Mouse (Mus musculus): ENCODE results near the gene Rnf11. TPM values are rescaled to one million over a fixed set of nuclear protein-coding genes. Genes with fewer than 3 reads are reported as not detected.

The Rnf11 gene
- polyA plus RNA-seq, 1 experiment from 2014 or later, result 68.5 TPM

- Histone ChIP-seq H3K36me3 (ENCODE audit: control insufficient read depth, insufficient read depth, low read length) (no peaks in the 10 kb centered on the region), H3K9me3 (replicated peaks; ENCODE audit: control insufficient read depth, low read length, poor library complexity, severe bottlenecking) (no peaks in the 10 kb centered on the region), H3K4me2 (ENCODE audit: low read length) (no peak overlapping the region), H3K4me1 (ENCODE audit: control insufficient read depth, insufficient read depth, low read length) (no peaks in the 10 kb centered on the region), H3K9ac (ENCODE audit: low read depth, low read length) (no peak overlapping the region), H3K27ac (ENCODE audit: low read length) (no peak overlapping the region), H3K27me3 (ENCODE audit: control insufficient read depth, insufficient read depth, low read depth, low read length) (no peaks in the 10 kb centered on the region), H3K4me3 (ENCODE audit: low read depth, low read length) (no peak overlapping the region)
- 74% methylated on average over 3 of the region's 3 CpGs for WGBS
- ATAC-seq, result no peak
These were observed 23.9 kb downstream of the Rnf11 start for GRCm38 (mm10) chr4:109460421-109461179.

DNA sequence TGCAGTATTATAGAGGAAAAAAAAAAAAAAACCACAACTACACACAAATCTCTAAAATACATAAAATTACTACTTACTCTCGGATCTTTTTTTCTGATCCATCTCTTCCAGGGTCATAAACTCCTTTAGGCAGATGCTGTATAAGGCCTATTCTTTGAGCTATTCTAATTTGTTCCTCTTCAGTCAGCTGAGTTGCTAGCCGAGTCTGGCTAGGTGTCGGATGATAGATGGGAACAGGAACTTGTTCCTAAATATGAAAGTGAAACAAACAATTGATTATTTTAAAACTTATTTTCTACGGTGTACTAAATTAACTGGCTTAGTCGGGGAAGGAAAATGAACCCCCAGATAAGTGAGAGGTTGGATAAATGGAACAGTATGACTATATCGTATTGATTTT, 27.7 kb downstream of the Rnf11 start:
- Histone ChIP-seq H3K9ac (ENCODE audit: low read depth, low read length) (no peak overlapping the region), H3K27me3 (ENCODE audit: control insufficient read depth, insufficient read depth, low read depth, low read length) (no peaks in the 10 kb centered on the region), H3K9me3 (replicated peaks; ENCODE audit: control insufficient read depth, low read length, poor library complexity, severe bottlenecking) (no peaks in the 10 kb centered on the region), H3K4me2 (ENCODE audit: low read length) (no peak overlapping the region), H3K4me3 (ENCODE audit: low read depth, low read length) (no peak overlapping the region), H3K27ac (ENCODE audit: low read length) (no peak overlapping the region), H3K36me3 (ENCODE audit: control insufficient read depth, insufficient read depth, low read length) (peaks cover 10% of the 10 kb centered on the region; the same call in 1 of the 2 replicates), H3K4me1 (ENCODE audit: control insufficient read depth, insufficient read depth, low read length) (no peaks in the 10 kb centered on the region)
- ATAC-seq, result no peak
- WGBS, result 90% methylated on average over 6 of the region's 6 CpGs

GRCm38 (mm10) chr4:109448531-109448930, 36.0 kb downstream of the Rnf11 start:
- Histone ChIP-seq H3K4me3 (ENCODE audit: low read depth, low read length) (no peak overlapping the region), H3K27ac (ENCODE audit: low read length) (no peak overlapping the region), H3K4me1 (ENCODE audit: control insufficient read depth, insufficient read depth, low read length) (no peaks in the 10 kb centered on the region), H3K36me3 (ENCODE audit: control insufficient read depth, insufficient read depth, low read length) (peaks cover 3% of the 10 kb centered on the region; the same call in 1 of the 2 replicates), H3K27me3 (ENCODE audit: control insufficient read depth, insufficient read depth, low read depth, low read length) (no peaks in the 10 kb centered on the region), H3K4me2 (ENCODE audit: low read length) (no peak overlapping the region), H3K9me3 (replicated peaks; ENCODE audit: control insufficient read depth, low read length, poor library complexity, severe bottlenecking) (no peaks in the 10 kb centered on the region), H3K9ac (ENCODE audit: low read depth, low read length) (no peak overlapping the region)
- no peak for ATAC-seq
- WGBS, result 98% methylated on average over 2 of the region's 2 CpGs

DNA sequence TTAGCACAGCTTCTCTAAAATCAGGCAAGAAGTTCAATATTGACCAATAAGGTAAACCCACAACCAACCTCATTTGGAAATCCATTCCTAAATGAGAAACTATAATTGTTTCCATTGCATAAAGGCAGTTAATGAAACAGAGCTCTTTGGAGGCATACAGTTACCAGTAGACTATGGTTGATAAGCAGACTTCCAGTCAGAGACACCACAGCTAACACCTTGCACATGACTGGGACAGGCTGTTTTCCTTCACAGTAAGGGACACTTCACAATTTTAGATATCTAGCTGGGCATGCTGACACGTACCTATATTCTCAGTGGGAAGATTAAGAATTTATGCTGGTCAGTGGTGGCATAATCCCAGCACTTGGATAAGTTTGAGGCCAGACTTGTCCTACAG, 38.6 kb downstream of the Rnf11 start:
- H3K4me3 ChIP-seq (ENCODE audit: low read depth, low read length), result no peak overlapping the region
- no peaks in the 10 kb centered on the region for H3K36me3 ChIP-seq (ENCODE audit: control insufficient read depth, insufficient read depth, low read length)
- 81% methylated on average over 1 of the region's 1 CpGs for WGBS
- ATAC-seq, result no peak
- H3K27ac ChIP-seq (ENCODE audit: low read length), result no peak overlapping the region
- H3K9ac ChIP-seq (ENCODE audit: low read depth, low read length), result no peak overlapping the region
- no peaks in the 10 kb centered on the region for H3K4me1 ChIP-seq (ENCODE audit: control insufficient read depth, insufficient read depth, low read length)
- no peaks in the 10 kb centered on the region for H3K9me3 ChIP-seq (replicated peaks; ENCODE audit: control insufficient read depth, low read length, poor library complexity, severe bottlenecking)
- no peak overlapping the region for H3K4me2 ChIP-seq (ENCODE audit: low read length)
- H3K27me3 ChIP-seq (ENCODE audit: control insufficient read depth, insufficient read depth, low read depth, low read length), result no peaks in the 10 kb centered on the region

- Histone ChIP-seq H3K4me3 (ENCODE audit: low read depth, low read length) (no peak overlapping the region), H3K27me3 (ENCODE audit: control insufficient read depth, insufficient read depth, low read depth, low read length) (no peaks in the 10 kb centered on the region), H3K9ac (ENCODE audit: low read depth, low read length) (no peak overlapping the region), H3K9me3 (replicated peaks; ENCODE audit: control insufficient read depth, low read length, poor library complexity, severe bottlenecking) (no peaks in the 10 kb centered on the region), H3K36me3 (ENCODE audit: control insufficient read depth, insufficient read depth, low read length) (no peaks in the 10 kb centered on the region), H3K27ac (ENCODE audit: low read length) (no peak overlapping the region), H3K4me2 (ENCODE audit: low read length) (no peak overlapping the region), H3K4me1 (ENCODE audit: control insufficient read depth, insufficient read depth, low read length) (no peaks in the 10 kb centered on the region)
- 85% methylated on average over 2 of the region's 2 CpGs for WGBS
- no peak for ATAC-seq
These were observed 39.1 kb downstream of the Rnf11 start for GRCm38 (mm10) chr4:109445397-109445796.

DNA sequence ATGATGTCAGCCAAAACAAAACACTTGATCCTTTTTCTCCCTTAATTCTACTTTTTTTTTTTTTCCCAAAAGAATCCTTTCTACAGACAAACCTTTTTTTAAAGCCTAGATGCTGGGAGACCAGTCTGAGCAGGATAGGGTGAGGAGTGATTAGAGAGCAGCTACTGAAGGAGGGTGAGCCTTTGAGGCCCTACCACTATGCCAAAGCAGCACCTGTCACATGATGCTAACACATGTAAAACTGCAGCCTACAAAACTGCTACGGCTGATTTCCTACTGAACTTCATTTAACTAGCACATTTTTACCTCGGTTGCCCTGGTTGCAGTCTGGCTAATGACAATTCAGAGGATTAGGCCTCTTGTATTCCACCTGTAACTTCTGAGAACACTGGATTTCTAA, 39.6 kb downstream of the Rnf11 start:
- WGBS, result 38% methylated on average over 2 of the region's 2 CpGs
- ATAC-seq, result no peak

DNA sequence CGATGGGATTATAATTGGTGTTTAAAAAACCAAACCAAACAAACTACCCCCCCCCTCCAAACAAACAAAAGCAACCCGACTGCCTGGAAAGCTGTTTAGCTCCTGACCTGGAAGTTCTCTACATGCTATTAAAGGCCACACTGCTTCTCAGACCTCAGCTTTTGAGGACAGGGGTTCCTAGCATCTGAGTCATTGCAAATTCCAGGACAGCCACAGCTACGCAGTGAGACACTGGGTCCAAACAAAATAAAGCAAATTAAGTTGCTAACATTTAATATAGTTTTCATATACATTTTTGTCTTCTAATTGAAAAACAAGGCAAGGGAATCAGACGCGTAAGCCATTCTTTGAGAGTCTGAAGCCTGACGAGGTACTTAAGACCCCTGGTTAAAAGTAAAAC, 40.1 kb downstream of the Rnf11 start:
- ATAC-seq, result no peak
- WGBS, result 67% methylated on average over 6 of the region's 6 CpGs

More for the DNA sequence above, 39.6 kb downstream of the Rnf11 start:
- Histone ChIP-seq H3K9ac (ENCODE audit: low read depth, low read length) (no peak overlapping the region), H3K4me2 (ENCODE audit: low read length) (no peak overlapping the region), H3K4me3 (ENCODE audit: low read depth, low read length) (no peak overlapping the region), H3K27ac (ENCODE audit: low read length) (no peak overlapping the region), H3K4me1 (ENCODE audit: control insufficient read depth, insufficient read depth, low read length) (no peaks in the 10 kb centered on the region), H3K27me3 (ENCODE audit: control insufficient read depth, insufficient read depth, low read depth, low read length) (no peaks in the 10 kb centered on the region), H3K9me3 (replicated peaks; ENCODE audit: control insufficient read depth, low read length, poor library complexity, severe bottlenecking) (no peaks in the 10 kb centered on the region), H3K36me3 (ENCODE audit: control insufficient read depth, insufficient read depth, low read length) (no peaks in the 10 kb centered on the region)

GRCm38 (mm10) chr4:109442649-109443048, 41.9 kb downstream of the Rnf11 start:
- Histone ChIP-seq H3K4me1 (ENCODE audit: control insufficient read depth, insufficient read depth, low read length) (no peaks in the 10 kb centered on the region), H3K9me3 (replicated peaks; ENCODE audit: control insufficient read depth, low read length, poor library complexity, severe bottlenecking) (no peaks in the 10 kb centered on the region), H3K4me3 (ENCODE audit: low read depth, low read length) (no peak overlapping the region), H3K27me3 (ENCODE audit: control insufficient read depth, insufficient read depth, low read depth, low read length) (no peaks in the 10 kb centered on the region), H3K27ac (ENCODE audit: low read length) (no peak overlapping the region), H3K9ac (ENCODE audit: low read depth, low read length) (no peak overlapping the region), H3K4me2 (ENCODE audit: low read length) (no peak overlapping the region), H3K36me3 (ENCODE audit: control insufficient read depth, insufficient read depth, low read length) (no peaks in the 10 kb centered on the region)
- 92% methylated on average over 4 of the region's 4 CpGs for WGBS
- ATAC-seq, result no peak

More for the DNA sequence above, 40.1 kb downstream of the Rnf11 start:
- H3K4me1 ChIP-seq (ENCODE audit: control insufficient read depth, insufficient read depth, low read length), result no peaks in the 10 kb centered on the region
- H3K27me3 ChIP-seq (ENCODE audit: control insufficient read depth, insufficient read depth, low read depth, low read length), result no peaks in the 10 kb centered on the region
- no peak overlapping the region for H3K9ac ChIP-seq (ENCODE audit: low read depth, low read length)
- H3K27ac ChIP-seq (ENCODE audit: low read length), result no peak overlapping the region
- no peaks in the 10 kb centered on the region for H3K9me3 ChIP-seq (replicated peaks; ENCODE audit: control insufficient read depth, low read length, poor library complexity, severe bottlenecking)
- no peak overlapping the region for H3K4me2 ChIP-seq (ENCODE audit: low read length)
- H3K4me3 ChIP-seq (ENCODE audit: low read depth, low read length), result no peak overlapping the region
- no peaks in the 10 kb centered on the region for H3K36me3 ChIP-seq (ENCODE audit: control insufficient read depth, insufficient read depth, low read length)

GRCm38 (mm10) chr4:109442126-109442525, 42.4 kb downstream of the Rnf11 start:
- H3K9me3 ChIP-seq (replicated peaks; ENCODE audit: control insufficient read depth, low read length, poor library complexity, severe bottlenecking), result no peaks in the 10 kb centered on the region
- H3K36me3 ChIP-seq (ENCODE audit: control insufficient read depth, insufficient read depth, low read length), result no peaks in the 10 kb centered on the region
- H3K27ac ChIP-seq (ENCODE audit: low read length), result no peak overlapping the region
- no peaks in the 10 kb centered on the region for H3K27me3 ChIP-seq (ENCODE audit: control insufficient read depth, insufficient read depth, low read depth, low read length)
- no peak overlapping the region for H3K4me3 ChIP-seq (ENCODE audit: low read depth, low read length)
- ATAC-seq, result no peak
- 91% methylated on average over 7 of the region's 7 CpGs for WGBS
- H3K9ac ChIP-seq (ENCODE audit: low read depth, low read length), result no peak overlapping the region
- H3K4me2 ChIP-seq (ENCODE audit: low read length), result no peak overlapping the region
- H3K4me1 ChIP-seq (ENCODE audit: control insufficient read depth, insufficient read depth, low read length), result no peaks in the 10 kb centered on the region

All from midbrain, embryonic 16.5 days (tissue).